Mouse (Mus musculus) spleen, adult 18-20 months (tissue): ENCODE measurements around the gene Gm21992.
A peak's percentile ranks its signal among the peaks of the same experiment; 100 is the strongest.

Experiments
- DNase-seq, 2 experiments: peaks; one replicate each; pipeline ENCODE4 v3.0.0; 2022; ENCODE audit warnings: mixed read lengths in 2 of 2

The Gm21992 gene

GRCm38 (mm10) chr19:4708765-4709164 lies 102.6 kb downstream of the Gm21992 start:
- DNase-seq = no peak

- no peak for DNase-seq
These were observed 110.2 kb downstream of the Gm21992 start for GRCm38 (mm10) chr19:4701221-4701620.

DNA sequence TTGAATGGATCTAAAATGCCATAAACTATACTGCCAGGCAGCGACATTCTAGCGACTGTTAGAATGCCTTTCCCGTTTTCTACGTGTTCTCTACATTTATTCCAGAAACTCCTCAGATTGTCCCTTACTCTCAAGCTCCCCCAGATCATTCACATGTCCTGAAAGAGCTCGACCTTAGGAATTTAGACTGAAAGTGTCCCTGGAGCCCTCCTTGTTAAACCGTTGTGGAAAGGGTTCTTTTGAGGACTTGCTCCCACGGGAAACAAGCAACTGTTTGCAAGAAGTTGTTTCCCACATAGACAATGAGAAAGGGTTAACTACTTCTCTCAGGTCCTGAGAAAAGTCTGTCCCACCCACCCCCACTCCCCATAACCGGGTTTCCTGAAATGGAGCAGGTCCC lies 110.8 kb downstream of the Gm21992 start:
- no peak for DNase-seq

DNA sequence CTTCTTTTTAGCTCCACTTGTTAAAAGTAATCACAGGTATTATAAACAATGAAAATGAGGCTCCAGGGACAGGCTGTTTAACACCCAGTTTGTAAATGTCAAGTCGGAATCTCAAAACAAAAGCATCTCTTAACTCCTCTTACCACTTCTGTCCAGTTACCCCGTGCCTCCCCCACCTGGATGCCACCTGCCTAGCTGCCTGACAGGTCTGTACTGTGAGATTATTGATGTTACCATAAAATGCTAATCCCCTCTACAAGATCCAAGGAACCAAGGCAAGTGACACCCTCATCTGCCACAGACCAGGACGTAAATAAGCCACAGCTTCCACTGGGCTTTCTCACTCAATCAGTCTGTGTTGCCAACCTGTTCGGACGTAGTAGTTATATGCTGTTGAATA lies 111.6 kb downstream of the Gm21992 start:
- no peak for DNase-seq

DNA sequence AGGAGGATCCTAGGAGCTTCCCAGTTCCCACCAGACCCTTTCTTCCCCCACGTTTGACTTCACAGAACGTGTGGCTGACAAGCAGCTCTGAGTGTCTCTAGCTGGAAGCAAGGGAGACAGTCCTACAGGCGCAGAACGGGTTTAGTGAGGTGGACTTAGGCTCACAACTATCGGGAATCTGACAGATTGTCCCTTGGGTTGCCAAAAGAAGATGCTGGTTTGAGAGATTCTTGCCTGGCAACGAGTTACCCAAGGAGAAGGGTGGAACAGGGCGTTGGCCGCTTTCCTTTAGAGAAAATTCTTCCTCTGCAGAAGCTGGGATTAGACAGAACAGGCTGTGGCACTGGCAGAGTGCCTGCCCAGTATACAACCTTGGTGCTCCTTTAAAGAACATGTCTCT lies 112.6 kb downstream of the Gm21992 start:
- no peak for DNase-seq

DNA sequence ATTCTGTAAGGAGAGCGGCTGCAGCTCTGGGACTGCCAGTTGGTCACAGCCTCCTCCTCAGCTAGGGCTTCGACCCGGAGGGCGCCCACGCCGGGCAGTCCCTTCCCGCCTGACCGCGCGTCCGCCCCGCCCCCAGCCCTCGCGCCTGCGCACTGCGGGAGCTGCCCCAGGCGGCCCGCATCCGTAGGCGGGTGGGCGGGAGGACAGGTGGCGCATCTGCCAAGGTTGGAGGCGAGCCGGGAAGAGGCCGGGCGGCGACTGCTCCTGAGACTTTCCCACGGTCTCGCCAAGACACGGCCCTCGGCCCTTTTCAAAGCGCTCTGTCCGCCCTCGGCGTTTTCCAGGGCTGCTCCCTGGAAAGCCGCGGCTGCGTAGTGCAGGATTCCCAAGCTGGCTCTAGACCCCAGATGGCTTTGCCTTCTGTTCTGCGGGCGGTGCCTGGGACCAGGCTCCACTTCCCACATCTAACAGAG lies 113.2 kb downstream of the Gm21992 start, which contains the start of gene Gm960:
TSS of gene Gm960 (minus strand) at position 464 of the 473 bp plus-strand sequence.
- DNase-seq = peak in 1 of 2 experiments; percentile 32

DNA sequence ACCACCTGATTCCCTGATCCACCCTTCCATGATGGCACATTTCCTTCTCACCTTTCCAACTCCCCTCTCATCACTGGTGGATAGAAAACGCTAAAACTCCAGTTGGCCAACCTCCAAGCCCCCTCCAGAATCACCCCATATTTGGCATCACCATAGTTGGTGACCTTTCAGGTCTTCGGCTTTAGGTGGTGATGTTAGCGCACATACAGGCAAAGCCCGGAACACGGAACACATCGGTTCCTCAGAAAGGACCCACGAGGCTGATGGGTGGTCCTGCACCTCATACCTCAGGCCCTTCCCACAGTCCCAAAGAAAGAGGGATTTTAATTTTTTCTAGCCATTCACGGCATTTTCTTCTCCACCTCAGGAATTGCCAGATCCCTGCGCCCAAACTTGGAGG lies 113.7 kb downstream of the Gm21992 start:
- DNase-seq = no peak

DNA sequence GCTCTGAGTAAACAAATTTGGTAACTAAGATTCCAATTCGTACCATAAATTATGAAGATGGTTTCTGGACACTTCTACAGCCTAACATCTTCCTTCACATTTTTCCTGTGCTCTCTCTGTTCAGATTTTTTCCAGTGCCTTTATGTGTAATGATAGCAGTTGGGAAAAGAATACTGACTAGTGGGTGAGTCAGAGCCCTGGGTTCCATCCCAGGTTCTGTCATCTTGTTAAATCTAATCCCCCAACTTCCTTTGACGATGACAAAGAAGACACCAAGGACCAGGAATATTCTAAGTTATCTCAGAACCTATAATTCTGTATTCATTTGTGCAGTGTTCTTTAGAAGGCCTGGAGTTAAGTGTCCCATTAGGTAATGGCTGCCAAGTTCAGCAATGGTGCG lies 114.3 kb downstream of the Gm21992 start:
- no peak for DNase-seq

GRCm38 (mm10) chr19:4694346-4694745 lies 117.1 kb downstream of the Gm21992 start:
- no peak for DNase-seq
